Mouse (Mus musculus) right cerebral cortex, postnatal 10 days (tissue): ENCODE results near the gene Lrmda.
A peak's percentile ranks its signal among the peaks of the same experiment; 100 is the strongest.
"Not testable (repeated sequence)": the region's sequence is repeated elsewhere in the genome, so short reads cannot be mapped to it uniquely, and the experiment has no call there.

Experiments used
- DNase-seq, 2 experiments: peaks; one replicate each; pipeline ENCODE4 v3.0.0; 2021; ENCODE audit warnings: low spot score in 2 of 2

The Lrmda gene

GRCm38 (mm10) chr14:22800020-22800419 is 780.5 kb downstream of the Lrmda start:
- no peak for DNase-seq

- DNase-seq: no peak
These were observed 781.5 kb downstream of the Lrmda start for GRCm38 (mm10) chr14:22800871-22801636.

- not testable (repeated sequence) for DNase-seq
These were observed 782.2 kb downstream of the Lrmda start for GRCm38 (mm10) chr14:22801714-22802113.

- no peak for DNase-seq
These were observed 787.8 kb downstream of the Lrmda start for GRCm38 (mm10) chr14:22807324-22807723.

DNA sequence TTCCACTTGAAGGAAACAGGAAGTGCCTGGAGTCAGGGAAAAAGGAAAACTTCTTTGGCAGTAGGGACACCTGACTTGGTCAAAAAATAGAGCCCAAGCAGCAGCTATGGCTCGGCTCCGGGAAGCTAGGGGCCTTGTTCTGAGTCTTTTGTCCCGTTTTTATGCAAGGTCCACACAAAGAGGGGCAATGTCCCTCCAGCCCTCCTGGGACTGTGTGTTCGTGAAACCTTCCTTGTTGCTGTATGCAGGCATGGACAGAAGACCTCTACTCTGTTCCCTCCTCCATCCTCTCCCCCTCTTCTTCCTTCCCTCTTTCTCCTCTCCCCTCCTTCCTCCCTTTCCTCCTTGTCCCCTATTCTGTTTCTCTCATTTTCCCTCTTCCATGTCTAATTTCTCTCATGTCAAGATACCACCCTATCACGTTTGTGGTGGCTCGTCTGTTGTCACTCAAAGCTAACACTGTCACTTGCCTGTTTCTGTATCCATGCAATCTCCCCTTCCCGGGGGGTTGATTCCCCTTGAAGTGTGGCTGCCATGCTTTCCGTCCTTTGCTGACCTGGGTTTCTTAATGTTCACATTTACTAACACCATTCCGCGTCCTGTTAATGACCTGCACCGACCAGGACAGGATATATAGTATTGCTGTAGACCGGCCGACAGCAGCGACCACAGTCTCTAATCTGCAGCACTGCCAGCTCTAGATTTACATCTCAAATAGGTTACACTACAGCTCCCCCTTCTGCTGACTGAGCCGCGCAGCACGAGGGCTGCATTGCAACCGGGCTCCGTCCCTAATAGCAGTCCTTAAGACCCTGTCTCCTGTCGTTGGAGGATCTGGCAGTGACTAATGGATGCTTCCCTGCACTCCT is 788.4 kb downstream of the Lrmda start:
- DNase-seq: peak; percentile 78 to 82

- DNase-seq: no peak
These were observed 789.2 kb downstream of the Lrmda start for GRCm38 (mm10) chr14:22808595-22809166.

- DNase-seq: no peak
These were observed 789.7 kb downstream of the Lrmda start for GRCm38 (mm10) chr14:22809229-22809628.

GRCm38 (mm10) chr14:22810531-22810930 is 791.0 kb downstream of the Lrmda start:
- DNase-seq: no peak

DNA sequence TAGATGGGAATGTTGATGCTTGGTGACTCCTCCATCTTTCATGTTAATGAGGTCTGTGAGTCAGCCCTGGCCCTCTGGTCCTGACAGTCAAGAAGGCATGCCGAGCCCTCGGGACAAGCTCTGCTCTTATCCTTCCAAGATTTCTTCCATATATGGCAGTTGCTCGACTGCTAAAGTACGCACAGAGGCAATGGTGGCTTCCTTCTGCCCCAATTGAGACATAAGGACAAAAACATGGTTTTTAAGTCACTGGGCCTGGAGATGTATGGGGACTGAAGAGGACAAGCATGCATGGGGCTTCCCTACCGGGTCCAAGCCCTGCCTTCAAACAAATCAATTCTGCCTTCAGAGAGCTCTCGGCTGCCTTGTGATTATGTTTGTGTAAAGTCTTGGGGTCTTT is 793.3 kb downstream of the Lrmda start:
- DNase-seq: no peak

- DNase-seq: no peak
These were observed 793.9 kb downstream of the Lrmda start for GRCm38 (mm10) chr14:22813389-22813788.

- DNase-seq: no peak
These were observed 795.4 kb downstream of the Lrmda start for GRCm38 (mm10) chr14:22814811-22815345.

DNA sequence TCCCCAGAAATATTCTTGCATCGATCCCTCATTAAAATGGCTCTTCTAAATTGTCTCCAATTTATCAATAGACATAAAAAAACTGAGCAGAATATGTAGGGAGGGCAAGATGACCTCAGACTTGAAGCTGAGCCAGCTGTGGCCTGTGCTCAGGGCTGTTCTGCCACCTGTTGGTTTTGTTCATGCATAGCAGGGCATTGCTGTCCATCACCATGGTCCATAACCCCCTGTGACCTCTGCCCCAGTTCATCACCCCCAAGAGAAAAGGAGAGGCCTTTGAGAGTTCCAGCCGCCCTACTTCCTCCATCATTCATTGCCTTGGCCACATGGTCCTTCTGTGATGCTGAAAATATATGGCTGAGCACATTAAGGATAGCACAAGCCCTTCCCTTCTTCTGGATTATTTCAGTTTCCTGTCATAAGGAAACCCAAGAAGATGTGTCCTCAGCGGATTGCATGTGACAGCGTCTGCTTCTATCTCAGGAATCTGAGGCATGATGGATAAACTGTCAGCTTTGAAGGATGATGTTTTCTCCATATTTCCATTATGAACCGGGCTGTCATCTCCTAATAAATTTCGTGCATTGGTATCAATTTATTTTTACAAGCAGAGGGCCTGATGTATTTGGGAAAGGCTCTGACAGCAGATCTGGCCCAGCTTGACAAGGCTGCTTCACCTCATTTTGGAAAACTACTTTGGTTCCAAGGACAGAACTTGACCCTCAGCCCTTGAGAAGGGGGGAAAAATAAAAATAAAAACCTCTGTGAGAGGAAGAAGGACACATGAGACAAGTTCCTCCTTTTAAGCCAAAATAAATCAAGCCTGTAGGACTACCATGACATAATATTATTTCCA is 798.1 kb downstream of the Lrmda start:
- no peak for DNase-seq

- DNase-seq: no peak
These were observed 798.7 kb downstream of the Lrmda start for GRCm38 (mm10) chr14:22818202-22818530.

- no peak for DNase-seq
These were observed 803.4 kb downstream of the Lrmda start for GRCm38 (mm10) chr14:22822942-22823341.

GRCm38 (mm10) chr14:22826825-22827224 is 807.3 kb downstream of the Lrmda start:
- DNase-seq: no peak

- DNase-seq: no peak
These were observed 817.5 kb downstream of the Lrmda start for GRCm38 (mm10) chr14:22837058-22837457.

DNA sequence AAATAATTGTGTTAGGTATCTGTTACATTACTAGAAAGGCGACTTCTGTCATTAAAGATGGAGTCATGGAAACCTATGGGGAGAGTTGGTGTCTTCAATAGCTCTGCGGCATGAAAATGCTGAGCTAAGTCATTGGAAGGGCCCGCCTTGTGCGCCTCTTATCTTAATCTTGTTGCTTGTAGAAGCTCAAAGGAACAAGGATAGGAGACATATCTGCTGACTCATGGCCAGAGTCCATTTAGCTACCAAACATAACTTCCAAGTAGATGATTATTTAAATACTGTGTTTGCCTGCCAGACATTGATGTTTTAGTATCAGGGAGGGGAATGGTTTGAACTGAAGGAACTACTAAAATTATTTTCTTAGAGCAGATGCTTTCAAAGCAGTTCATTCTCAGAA is 821.6 kb downstream of the Lrmda start:
- no peak for DNase-seq

DNA sequence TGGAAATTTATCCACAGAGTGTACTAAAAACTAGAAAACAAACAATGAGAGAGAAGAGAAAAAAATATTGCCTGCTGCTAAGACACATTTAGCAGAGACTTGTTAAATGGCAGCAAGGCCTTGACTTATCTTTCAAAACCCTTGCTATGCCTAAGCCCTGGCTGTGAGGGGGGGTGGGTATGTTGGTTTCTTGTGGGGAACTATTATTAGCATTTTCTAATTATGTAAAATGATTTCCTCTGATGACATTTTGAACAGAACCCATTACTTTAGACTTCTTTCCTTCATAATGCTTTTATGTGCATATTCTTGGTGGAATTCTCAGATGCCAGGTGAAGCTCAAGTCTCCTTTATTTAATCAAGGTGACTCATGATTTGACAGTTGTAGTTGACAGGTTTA is 824.5 kb downstream of the Lrmda start:
- no peak for DNase-seq

DNA sequence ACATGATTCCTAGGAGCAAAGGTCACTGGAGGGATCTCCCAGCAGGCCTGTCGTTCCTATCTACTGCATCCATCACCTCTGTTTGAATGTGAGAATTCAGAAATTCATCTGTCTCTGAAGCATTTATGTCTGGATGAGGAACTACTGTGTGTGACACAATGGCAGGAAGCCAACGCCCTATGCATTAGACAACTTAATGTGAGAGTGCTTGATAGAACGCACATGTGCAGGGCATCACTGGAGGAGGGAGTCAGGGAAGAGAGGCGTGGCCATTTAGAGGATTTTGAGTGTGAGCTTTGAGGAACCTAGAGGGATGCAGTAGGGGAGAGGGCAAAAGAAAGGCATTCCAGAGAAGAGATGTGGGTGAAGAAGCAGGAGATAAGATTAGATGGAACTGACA is 825.9 kb downstream of the Lrmda start:
- DNase-seq: no peak

- DNase-seq: no peak
These were observed 827.7 kb downstream of the Lrmda start for GRCm38 (mm10) chr14:22847011-22847786.

DNA sequence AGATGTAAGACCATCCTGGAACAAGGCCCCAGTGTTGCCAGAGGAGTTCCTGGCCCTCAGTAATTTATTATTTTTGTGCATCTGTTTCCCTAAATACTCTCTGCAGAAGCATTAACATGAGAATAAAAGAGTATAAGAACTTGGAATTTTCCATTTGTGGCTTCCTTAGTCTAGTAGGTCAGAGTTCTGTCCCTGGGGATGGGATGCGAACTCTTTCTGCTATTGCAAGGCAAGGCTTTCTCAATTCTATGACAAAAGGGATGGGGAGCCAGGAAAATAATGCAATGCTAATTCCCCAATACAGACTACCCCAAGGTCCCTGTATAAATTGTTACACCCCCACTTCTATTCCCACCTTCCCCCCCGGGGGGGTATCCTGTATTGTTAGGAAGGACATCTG is 829.6 kb downstream of the Lrmda start:
- DNase-seq: no peak
